Mouse (Mus musculus) testis, postnatal 14 days (tissue): ENCODE measurements around the gene Foxc2.

ENCODE experiments used
- DNase-seq: peaks from one replicate; pipeline ENCODE4 v3.0.0; 2021; ENCODE audit warnings: low spot score

Gene Foxc2

DNA sequence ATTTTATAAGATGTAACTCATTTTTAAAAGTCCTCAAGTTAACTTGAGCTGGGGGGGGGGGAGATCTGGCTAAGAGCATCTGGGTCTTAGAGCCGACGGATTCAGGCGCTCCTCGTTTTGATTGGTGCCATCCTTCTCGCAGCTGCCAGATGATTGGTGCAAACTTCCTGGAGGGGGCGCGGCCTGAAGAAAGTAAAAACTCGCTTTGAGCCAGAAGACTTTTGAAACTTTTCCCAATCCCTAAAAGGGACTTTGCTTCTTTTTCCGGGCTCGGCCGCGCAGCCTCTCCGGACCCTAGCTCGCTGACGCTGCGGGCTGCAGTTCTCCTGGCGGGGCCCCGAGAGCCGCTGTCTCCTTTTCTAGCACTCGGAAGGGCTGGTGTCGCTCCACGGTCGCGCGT, at the start of gene Foxc2:
Foxc2 (plus strand) TSS at position 224 of the 400 bp plus-strand sequence.
- DNase-seq = peak; percentile 82

DNA sequence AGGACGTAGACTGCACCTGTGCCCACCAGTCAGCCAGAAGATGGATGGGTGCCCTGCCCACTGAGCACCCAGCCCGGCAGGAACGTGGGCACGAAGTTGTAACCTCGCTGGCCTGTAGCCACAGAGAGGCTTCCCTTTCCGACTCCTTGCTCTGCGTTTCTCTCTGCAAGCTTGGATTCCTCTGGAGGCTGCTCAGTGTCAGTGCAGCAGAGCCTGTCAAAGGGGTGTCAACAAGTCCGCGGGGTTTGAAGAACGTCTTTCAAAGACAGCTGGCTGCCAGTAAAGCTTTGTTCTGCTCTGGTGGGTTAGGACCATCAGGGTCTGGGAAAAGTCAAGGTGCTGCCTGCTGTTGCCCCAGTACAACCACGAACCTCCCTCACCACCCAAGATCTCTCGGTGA, 44.5 kb upstream of the Foxc2 start:
- no peak for DNase-seq

DNA sequence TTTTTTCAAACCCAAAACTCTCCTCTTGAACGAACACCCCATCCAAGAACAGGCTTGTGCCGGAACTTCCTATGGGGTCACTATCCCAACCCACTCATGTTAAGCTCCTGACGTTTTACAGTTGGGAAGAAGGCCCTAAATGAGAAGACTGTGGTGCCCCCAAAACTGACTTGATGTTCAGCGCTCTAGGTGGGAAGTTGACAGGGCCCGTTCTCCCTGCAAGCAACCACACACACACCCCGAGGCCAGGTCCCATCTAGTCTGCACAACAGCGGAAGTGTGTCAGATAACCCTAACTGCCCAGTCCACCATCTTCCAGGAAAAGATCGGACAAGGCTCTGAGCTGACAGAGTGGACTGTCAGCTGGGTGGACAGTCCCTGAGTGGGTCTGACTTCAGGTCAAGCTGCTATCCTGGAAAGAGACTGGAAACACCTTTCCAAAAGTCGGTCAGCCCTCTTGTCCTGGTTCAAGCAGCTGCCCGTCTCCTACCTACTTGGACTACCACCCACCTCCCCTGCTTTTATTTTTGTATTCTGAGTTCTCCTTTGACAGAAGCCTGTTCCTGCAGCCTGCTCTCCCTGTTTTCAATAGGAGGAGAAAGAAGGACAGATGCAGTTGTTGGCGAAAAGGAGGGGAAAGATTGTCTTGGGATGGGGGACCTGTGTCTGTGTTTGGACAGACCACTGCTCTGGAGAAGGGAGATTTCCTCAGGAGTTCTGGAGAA, 43.4 kb upstream of the Foxc2 start:
- no peak for DNase-seq

DNA sequence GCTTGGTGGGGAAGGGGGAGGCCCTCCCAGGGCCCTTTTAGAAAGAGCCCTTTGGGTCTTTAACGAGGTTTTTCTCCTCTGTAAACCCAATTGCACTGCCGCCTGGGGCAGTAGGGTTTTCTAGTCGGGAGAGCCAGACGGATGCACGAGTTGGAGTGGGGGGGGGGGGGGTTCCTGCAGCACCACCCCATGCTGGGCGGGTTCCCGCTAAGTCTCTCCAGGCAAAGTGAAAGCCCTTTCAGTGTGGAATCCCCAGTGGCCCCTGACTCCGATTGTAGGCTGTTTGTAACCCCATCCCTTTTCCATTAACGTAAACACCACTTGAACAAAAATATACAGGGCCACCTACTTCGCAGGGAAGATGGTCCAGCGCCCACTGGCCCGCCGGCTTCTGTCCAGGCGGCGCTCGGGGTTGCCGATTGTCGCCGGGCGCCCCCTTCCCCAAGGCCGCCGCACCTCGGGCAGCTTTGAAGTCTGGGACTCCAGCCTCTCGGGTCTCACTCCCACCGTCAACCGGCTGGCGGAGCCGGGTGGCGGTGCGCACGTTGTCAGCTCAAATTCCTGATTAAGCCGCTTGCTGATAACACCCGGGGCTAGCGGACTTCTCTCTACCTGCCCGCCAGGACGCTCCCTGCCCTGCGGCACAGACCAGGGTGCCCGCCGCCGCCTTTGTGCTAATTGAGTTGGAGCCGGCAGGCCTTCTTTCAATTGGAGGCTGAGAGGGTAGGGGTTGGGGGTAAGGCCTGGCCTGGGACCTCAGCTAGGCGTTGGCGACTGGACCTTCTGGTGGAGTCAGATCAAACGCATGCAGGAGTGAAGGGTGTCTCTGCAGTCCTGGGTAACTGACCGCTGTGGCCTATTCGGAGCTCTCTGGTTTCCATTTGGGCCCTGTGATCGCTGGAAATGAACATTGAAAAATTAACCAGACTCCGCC, 42.5 kb upstream of the Foxc2 start:
- no peak for DNase-seq

DNA sequence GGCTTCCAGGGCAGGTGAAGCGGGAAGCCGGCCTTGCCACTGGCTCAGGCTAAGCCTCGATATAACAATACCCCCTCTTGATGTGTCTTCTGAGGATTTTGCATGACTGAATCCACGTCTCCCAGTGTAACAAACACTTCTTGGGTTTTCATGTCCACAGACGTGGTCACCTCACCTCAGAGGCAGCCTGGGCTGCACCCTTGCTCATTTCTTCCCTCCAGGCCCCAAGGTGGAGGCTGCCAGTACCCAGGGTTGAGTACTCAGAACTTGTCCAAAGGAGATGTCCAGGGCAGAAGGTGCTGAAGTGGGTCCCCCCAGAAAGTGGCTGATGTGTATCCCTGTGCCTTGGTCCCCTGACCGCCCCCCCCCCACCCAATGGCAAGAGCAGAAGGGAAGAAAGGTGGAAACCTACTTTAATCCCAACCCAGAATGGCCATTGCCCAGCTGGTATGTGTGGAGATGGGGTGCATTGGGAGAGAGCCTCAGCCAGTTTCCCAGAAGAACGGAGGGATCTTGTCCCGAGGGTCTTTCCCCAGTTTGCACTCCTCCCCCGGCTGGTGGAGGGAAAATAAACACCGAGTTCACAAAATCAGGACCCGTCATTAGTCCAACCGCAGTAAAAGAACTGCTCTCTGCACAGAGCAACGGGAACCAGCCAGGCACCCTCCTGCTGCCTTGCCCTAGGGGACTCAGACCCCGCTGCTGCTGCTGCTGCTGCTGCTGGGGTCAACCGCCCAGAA, 41.7 kb upstream of the Foxc2 start:
- DNase-seq = no peak

DNA sequence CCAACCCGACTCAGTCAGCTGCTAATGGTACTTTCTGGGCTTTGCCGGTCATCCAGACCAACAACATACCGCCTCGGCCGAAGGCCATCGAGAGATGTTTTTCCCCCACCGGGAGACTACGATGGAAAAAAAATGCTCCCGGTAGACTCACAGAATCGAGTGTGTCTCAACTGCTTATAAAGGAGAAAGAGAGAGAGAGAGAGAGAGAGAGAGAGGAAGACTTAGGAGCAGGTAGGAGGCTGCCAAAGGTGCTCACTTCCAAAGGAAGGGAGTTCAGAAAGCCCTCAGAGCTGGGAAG, 41.2 kb upstream of the Foxc2 start:
- DNase-seq = no peak

DNA sequence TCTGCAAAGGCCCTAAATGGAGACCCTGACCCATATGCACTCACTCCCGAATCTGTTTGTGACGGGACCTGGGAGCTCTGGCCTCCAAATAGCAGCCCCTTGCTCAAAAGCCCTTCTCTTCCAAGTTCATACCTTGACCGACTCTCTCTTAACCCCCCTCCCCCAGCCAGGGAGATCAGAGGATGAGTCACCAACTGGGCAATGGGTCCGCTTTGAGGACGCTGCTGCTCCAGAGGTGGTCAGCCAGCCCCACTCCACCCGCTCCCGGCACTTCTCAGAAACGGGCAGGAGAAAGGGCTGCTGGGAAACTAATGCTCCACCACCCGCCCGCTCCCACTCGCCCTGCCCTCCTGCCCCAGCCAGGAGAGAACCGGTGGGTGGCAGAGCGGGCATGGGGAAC, 40.0 kb upstream of the Foxc2 start:
- DNase-seq = no peak

DNA sequence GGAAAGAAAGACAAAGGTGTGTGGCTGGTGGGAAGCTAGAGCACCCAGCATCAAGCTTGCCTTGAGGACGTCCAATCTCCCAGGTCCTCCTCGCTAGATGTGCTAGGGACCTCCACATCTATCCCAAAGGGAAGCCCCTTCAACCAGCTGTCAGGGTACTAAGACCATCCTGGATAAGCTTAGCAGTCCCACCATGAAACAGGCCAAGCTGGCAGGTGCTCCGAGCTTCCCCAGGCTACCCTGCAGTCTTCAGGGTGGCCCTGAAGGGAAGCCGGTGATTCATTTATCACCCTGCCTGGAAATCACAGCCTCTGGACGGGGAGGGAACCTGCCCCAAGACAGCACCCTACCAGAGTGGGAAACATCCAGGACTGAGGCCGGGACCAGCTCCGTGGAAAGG, 39.4 kb upstream of the Foxc2 start:
- DNase-seq = no peak

DNA sequence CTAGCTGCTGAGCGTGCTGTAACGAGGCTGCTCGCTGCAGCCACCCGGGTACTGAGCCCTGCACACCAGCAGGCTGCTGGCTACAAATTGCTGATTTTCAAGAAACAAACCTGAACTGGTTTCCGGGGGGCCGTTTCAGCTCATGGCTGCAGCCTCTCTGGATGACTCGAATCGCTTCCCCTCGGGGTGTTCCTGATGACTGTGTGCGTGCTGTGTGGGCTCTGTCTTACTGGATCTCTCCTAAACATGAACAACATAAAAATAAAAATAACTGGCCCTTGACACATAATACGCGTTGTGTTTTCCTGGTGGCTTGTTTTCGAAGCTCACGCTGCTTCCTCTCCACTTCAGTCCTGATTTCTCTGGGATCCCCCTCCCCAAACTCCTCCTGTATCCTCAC, 37.2 kb upstream of the Foxc2 start:
- no peak for DNase-seq

DNA sequence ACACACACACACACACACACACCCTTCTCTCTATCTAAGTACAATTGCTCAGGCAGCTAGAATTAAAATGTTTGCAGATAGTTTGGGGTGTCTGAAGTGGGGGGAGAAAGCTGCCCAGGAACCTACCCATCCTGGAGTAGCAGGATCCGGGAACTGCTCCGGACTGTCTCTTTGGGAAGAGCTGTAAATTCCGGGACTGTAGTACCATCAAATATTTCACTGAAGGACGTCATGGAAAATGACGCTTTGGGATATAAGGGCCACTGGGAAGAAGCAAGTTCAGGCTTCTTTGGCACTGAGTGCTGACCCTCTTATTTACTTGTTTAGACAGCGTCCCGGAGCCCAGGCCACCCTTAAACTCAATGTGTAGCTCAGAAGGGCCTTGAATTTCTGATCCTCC, 36.8 kb upstream of the Foxc2 start:
- no peak for DNase-seq

DNA sequence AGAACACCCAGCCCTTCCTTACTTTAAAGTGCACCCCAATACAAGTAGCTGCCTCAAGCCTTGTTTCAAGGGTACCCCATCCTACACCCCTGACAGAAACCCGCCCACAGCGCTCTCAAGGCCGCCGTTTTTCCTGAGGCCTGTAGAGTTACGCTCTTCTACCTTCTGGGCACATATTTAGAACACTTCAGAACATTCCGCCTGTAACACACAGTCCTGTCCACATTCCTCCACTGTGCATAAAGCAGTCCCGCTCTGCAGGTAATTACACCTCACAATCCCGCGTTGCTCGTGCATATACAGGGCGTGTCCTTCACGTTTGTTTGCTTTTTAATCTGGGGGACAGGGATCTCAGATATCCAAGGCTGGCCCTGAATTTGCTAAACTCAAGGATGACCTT, 36.0 kb upstream of the Foxc2 start:
- no peak for DNase-seq

DNA sequence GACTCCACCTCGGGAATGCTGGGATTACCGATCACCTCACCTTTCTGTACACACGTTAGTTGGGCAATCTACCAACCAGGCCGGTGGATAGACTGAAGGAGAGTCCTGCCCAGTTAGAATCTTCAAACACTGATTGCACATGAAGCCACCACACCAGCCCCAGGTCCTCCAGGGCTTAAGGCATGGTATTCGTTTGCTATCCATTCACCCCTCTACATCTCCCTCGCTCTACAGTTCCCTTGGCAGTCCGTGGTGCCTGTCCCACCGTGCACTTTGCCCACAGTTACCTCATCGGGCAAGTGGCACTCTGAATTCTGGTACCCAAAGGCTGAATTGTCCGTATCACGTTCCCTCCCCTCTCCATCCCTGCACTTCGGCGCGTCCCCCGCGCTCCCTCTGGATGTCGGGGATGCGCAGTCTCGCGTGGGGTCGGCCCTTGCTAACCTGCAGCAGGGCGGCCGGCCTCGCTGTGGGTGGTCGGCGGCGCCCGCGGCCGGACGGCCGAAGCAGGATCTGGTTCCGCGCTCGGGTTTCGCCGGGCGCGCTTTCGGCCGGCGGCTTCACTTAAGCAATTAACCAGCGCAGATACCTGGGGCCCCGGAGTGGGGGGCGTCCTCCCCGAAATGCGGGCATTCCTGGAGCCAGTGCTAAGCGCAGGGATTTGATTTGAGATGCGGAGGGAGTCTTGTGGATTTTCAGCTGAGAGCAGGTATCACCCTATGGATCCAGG, 35.4 kb upstream of the Foxc2 start:
- no peak for DNase-seq

DNA sequence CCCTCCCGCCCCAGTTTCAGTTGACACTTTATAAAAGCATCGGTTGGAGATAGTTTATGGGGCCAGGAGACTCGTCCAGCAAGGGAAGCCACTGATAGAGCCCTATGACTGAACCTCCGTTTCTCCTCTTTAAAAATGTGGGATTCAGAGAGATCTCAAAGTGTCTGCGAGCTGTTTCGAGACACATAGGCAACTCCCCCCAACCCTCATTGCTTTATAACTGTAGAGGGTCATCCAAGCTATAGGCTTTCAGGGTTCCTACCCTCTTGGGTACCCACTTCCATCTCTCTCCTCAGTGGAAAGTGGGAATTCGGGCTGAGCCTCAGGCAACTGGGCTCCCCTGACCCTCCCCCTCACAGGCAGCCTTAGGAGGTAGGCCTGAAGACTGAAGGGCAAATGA, 34.6 kb upstream of the Foxc2 start:
- no peak for DNase-seq

DNA sequence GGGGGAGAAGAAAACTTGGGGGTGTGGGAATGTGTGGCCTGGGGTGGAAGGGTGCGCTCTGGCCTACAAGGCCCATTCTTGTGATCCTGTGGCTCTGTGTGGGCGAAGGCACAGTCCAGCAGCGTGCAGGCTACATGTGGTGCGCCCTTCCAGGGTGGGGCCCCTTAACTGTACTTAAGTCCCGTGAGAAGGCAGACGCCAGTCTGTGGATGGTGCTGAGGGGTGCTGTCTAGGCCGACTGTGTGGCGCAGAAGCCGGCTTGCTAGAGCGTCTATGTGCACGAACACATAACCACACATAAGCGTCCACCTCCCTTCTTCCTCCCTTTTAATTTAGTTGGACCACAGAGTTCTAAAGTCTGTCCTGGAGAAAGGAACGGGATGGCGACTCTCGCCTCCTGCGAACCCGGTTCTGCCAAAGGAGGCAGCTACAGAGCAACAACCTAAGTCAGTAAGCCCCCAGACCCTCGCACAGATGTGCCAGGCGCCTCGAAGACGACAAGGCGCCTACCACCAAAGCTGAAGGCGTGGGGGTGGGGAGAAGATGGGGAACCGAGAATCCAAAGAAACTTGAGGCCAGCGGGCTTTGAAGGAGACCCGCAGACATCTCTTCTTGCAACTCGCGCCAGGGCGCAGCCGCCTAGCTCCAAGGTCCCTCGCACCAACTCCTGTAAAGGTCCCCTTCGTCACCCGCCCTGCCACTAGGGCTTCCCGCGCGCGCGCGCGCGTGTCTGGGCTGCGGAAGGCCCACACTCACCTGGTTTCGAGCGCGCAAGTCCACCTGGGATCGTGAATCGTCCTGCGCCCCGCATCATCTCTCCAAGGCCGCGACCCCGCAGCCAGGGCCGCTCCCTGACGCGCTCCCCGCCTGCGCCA, 33.5 kb upstream of the Foxc2 start:
- no peak for DNase-seq

DNA sequence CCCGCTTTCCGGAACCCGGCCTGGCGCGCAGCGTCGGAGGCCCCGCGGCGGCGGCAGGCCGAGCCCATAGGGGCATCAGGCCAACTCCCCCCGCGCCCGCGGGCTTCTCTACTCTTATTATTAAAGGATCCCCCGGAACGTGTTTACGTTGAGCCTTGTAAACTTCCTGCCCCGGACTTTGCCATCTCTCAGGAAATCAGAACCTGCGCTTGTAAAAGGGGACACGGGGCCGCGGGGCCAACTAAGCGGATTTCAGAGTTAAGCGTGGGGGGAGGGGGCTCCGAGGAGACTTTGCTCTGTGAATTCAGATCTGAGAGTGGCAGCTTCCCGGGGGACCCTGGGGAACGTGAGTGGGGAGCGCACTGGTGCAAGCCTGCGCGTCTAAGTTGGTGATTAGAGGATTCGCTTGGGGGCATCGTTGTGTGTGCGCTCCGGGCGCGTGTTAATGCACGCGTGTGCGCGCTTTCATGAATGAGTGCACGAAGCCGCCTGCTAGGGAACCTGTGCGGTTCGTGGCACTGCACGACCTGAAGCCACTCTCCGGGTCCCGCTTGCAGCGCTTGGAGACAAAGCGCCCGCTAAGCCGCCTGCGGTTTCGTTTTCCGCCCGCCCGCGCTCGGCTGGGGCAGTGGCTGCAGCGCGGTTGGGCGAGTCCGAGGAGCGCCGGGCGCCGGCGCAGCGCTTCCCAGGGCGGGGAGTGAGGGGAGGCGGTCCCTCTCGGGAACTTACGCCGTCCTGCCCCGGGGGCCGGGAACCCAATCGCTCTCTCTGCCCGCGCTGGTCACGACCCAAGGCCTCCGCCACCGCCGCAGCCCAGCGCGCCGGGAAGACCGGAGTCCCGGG, 32.7 kb upstream of the Foxc2 start:
- DNase-seq = peak; percentile 54

DNA sequence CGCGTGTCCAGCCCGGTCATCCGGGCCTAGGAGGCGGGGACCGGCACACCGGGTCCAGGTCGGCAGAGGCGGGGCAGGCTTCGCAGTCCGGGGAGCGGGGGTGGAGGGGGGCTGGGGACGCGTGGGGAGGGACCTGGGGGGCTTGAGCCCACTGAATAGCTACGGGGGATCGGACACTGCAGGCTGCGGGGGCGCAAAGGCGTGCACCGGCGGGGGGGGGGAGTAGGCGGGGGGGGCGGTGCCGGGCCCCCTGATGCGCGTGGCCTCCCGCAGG, 32.1 kb upstream of the Foxc2 start:
- no peak for DNase-seq

DNA sequence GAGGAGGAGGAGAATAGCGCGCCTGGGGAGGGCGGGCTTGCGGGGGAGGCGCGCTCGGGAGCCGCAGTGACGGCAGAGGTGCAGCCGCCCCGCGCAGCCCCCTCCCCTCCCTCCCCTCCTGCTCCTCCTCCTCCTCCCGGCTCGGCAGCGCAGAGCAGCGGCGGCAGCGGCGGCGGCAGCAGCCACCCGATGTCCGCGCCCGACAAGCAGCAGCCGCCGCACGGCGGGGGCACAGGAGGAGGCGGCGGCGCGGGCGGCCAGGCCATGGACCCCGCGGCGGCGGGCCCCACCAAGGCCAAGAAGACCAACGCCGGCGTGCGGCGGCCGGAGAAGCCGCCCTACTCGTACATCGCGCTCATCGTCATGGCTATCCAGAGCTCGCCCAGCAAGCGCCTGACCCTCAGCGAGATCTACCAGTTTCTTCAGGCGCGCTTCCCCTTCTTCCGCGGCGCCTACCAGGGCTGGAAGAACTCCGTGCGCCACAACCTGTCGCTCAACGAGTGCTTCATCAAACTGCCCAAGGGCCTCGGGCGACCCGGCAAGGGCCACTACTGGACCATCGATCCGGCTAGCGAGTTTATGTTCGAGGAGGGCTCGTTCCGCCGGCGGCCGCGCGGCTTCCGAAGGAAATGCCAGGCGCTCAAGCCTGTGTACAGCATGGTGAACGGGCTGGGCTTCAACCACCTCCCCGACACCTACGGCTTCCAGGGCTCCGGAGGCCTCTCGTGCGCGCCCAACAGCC, 31.6 kb upstream of the Foxc2 start, which contains the start of gene Foxf1:
Foxf1 (plus strand) TSS at position 177 of the 742 bp plus-strand sequence.
- no peak for DNase-seq

DNA sequence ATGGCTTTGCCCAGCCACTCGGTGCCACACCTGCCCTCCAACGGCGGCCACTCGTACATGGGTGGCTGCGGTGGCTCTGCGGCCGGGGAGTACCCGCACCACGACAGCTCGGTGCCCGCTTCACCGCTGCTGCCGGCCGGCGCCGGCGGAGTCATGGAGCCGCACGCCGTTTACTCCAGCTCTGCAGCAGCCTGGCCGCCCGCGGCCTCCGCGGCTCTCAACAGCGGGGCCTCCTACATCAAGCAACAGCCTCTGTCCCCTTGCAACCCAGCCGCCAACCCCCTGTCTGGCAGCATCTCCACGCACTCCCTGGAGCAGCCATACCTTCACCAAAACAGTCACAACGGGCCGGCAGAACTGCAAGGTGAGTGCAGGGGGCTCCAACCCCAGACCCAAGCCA, 31.0 kb upstream of the Foxc2 start:
- no peak for DNase-seq

DNA sequence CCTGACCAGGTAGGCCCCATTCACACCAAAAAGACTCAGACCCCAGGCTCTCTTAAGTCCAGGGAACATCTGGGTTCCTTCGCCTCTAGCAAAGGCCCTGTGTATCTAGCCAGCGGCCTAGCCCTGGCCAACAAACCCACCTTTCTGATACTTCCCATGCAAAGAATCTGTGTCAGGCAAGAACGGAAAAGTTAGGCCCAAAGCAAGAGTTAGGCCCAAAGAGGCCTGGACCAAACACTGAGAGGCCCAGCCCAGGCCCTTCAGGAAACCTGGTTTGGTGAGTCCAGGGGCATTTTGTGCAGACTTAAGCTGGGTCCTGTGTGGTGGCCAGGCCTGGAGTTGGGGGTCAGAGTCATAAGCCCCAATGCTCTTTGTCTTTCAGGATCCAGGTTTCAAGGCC, 30.4 kb upstream of the Foxc2 start:
- no peak for DNase-seq
